Mouse (Mus musculus) embryonic fibroblast, embryonic 13.5 days (primary cell): Measurements from ENCODE around the gene Cdc5l.

Experiments used
- CTCF ChIP-seq: IDR thresholded peaks from 2 replicates; pipeline ENCODE4 v1.5.1; 2011; ENCODE audit warnings: mild to moderate bottlenecking, control low read depth, low read length, moderate library complexity, borderline replicate concordance; ENCODE audit not compliant: insufficient read depth
- POLR2A ChIP-seq: IDR thresholded peaks from 2 replicates; pipeline ENCODE4 v1.6.1; 2011; ENCODE audit warnings: low read depth, mild to moderate bottlenecking, control low read depth, low read length, moderate library complexity

GRCm38 (mm10) chr17:45398021-45398420 lies 35.5 kb downstream of the Cdc5l start:
- TF ChIP-seq POLR2A (no peak), CTCF (no peak)
